Mouse (Mus musculus) neutrophil, adult 5-6 weeks (primary cell): Measurements from ENCODE around the gene Gpr180. TPM values are rescaled to one million over a fixed set of nuclear protein-coding genes. Genes with fewer than 3 reads are reported as not detected.
"Not testable (repeated sequence)": the region's sequence is repeated elsewhere in the genome, so short reads cannot be mapped to it uniquely, and the experiment has no call there.

ENCODE experiments used
- ATAC-seq: fragments of 151-379, 151-347 bp; 2 replicates; pipeline ENCODE4 v1.8.0; 2017; ENCODE audit warnings: mild to moderate bottlenecking, moderate TSS enrichment; ENCODE audit not compliant: insufficient number of reproducible peaks, poor library complexity, low FRiP score, severe bottlenecking; ENCODE audit errors: extremely low read depth
- total RNA-seq: library from RNA; stranded (forward); fragments of 200-1000 nt; gene quantifications from 2 replicates; pipeline ENCODE4 v1.2.3, GENCODE M21; 2017

Gpr180 gene
- total RNA-seq = 6.2 and 9.7 TPM in 2 replicates

DNA sequence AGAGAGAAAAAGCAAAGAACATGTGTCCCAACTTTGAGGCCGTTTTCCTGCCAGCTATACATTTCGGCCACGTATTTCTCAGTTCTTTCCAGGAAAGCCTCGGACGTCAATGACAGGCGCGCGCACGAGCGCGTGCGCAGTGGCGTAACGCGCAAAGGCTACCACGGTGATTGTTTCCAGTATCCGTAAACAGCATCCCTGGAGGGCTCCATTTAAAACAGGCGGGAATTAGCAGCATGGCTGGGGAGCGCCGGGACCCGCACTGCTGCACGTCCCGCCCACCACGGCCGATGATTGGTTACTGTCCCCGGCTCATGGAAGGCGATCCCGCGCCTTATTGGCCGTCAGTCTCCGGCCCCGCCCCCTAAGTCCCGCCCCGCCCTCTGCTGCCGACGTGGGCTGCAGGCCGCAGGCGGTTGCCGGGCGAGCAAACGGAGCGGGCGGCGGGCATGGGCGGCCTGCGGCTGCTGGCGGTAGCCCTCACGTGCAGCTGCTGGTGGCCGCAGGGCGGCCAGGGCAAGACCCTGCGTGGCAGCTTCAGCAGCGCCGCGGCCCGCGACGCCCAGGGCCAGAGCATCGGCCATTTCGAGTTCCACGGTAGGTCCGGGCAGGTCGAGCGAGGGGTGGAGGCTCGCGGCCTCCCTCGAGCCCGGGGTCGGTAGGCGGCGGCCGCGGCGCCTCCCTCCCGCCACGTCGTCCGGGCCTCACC lies at the start of gene Gpr180:
TSS of gene Gpr180 (plus strand) at position 415 of the 709 bp plus-strand sequence.
- peak; percentile 88 for ATAC-seq

GRCm38 (mm10) chr14:118088437-118089207 lies 48.3 kb upstream of the Gpr180 start:
- ATAC-seq = peak; percentile 53; the same call in 1 of the 2 replicates

DNA sequence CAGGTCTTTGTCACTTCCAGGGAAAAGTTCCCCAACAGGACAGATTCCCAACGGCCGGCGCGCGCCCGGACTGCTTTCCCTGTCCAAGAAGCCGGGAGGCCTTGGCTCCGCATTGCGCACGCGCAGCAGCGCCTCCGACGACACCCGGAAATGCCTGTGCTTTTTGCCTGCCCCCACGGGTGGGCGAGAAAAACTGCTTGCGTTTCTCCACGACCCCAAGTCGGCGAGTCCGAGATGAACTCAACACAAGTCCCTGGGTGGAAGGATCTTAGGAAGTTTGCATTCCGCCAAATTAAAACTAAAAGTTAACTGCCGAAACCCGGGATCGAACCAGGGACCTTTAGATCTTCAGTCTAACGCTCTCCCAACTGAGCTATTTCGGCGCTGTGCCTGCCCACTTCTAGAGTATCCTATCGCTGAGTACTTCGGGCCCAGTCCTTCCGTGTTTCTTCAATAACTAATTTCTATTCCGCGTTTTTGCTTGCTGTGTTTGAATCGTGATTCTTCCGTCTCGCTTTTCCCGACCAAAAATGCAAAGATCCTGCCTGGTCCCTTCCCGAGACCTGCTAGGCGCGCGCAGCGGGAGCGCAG lies 47.6 kb upstream of the Gpr180 start:
- ATAC-seq = peak; percentile 55

DNA sequence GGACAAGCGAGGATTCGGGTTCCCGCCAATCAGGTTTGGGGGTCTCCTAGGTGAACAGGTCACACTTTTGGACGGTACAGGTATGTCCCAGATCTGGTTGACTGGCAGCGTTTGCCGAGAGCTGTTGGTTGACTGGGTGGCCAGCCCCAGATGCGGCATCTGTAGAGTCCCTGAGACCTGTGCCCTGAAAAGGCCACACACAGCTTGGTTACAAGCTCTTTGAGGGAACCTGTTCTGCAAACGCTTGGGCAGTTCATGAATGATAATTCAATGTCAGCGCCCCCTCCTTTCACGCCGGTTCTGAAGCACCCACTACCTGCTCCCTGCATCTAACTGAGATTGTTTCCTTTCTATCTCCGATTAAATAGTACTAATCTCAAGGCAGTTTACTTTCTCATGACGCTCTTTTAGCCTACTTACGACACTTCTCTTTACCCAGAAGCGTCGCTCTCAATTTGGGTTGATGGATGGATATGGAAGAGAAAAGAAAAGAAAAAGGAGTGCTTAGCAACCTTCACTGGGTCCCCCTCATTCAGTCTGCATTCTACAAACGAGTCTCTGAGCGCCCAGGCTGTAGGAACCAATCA lies 47.1 kb upstream of the Gpr180 start:
- ATAC-seq = peak; percentile 18; the same call in 1 of the 2 replicates

DNA sequence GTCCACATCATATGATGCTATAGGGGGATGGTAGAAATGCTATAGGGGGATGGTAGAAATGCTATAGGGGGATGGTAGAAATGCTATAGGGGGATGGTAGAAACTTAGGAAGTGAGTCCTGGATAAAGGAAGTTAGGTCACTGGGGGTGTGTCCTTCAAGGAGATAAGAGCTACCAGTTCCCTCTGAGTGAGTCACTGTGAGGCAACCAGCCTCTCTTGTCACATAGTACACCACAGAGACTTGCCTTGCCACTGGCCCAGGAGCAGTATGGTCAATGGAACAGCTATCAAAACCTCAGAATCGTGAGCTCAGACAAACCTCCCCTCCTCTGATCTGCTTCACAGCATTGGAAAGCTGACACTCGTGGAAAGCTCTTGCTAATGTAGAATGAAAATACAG lies 38.7 kb upstream of the Gpr180 start:
- peak; percentile 88 for ATAC-seq

- ATAC-seq = peak; percentile 63; the same call in 1 of the 2 replicates
Measured at GRCm38 (mm10) chr14:118101227-118101990, 35.5 kb upstream of the Gpr180 start.

DNA sequence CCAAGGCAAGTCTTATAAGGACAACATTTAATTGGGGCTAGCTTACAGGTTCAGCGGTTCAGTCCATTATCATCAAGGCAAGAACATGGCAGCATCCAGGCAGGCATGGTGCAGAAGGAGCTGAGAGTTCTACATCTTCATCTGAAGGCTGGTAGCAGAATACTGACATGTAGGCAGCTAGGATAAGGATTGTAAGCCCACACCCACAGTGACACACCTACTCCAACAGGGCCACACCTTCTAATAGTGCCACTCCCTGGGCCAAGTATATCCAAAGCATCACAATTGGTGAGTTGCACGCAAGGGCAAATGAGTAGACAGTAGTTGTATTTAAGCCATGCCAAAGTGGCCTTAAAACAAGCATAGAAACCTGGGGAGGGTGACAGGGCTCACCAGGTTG lies 29.5 kb upstream of the Gpr180 start:
- not testable (repeated sequence) for ATAC-seq

- ATAC-seq = no peak
Measured at GRCm38 (mm10) chr14:118113116-118113515, 23.8 kb upstream of the Gpr180 start.

- no peak for ATAC-seq
Measured at GRCm38 (mm10) chr14:118124129-118124528, 12.8 kb upstream of the Gpr180 start.

- no peak for ATAC-seq
Measured at GRCm38 (mm10) chr14:118124771-118125170, 12.2 kb upstream of the Gpr180 start.

- no peak for ATAC-seq
Measured at GRCm38 (mm10) chr14:118126301-118126700, 10.7 kb upstream of the Gpr180 start.

DNA sequence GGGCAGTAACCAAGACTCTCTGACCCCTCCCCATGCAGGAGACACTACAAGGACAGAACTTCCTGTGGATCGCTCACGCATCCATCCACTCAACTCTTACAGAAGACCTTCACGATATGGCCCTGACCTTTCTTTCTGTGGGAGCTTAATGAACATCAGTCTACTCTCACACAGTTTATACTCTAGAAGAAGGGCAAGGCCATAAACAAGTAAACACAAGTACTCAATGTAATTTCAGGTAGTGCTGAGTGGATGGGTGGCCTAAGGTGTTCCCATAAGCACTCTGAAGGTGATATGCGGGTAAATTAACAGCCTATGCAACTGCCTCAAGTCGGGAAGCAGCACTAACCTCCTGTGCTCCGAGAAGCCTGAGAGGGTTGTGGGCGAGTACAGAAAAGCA lies 5.5 kb upstream of the Gpr180 start:
- no peak for ATAC-seq

DNA sequence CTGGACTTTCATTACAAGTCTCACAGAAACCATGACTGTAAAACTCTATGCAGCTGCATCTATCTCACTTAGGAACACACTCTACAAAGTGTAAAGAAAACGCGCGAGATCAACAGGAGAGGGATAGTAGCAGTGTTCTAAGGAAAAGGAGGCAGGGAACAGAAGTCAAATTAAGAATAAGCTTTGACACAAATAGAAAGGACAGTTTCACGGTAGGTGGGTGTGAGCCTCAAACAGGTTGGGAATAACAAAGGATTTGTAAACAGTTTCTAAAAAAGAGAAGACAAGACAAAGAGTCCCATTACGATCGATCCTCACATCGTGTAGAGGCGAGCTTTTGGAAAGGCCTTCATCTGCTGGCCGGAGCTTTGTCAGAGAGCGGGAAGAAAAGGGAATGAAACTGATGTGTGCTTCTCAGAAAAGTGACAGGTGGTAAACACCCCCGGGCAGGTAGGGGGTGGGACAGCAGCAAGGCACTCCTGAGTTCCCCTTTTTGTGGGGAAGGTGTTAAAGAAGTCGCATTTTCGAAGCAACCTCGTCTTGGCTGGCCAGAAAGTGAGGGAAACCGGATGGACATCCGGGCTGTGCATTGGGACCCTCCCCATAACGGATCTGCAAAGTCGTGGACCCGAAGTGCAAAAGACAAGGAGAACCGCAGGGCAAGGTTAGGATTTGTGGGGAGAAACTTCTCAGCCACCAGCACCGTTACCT lies 4.9 kb upstream of the Gpr180 start:
- peak; percentile 11; the same call in 1 of the 2 replicates for ATAC-seq

- peak; percentile 88 for ATAC-seq
Measured at GRCm38 (mm10) chr14:118132642-118132977, 4.3 kb upstream of the Gpr180 start, which contains the start of gene Tgds. TSS of gene Tgds (minus strand) at chr14:118132755.

GRCm38 (mm10) chr14:118137487-118137886 lies 529 bp downstream of the Gpr180 start:
- ATAC-seq = no peak

GRCm38 (mm10) chr14:118142283-118142682 lies 5.3 kb downstream of the Gpr180 start:
- ATAC-seq = no peak

GRCm38 (mm10) chr14:118148046-118148445 lies 11.1 kb downstream of the Gpr180 start:
- no peak for ATAC-seq

DNA sequence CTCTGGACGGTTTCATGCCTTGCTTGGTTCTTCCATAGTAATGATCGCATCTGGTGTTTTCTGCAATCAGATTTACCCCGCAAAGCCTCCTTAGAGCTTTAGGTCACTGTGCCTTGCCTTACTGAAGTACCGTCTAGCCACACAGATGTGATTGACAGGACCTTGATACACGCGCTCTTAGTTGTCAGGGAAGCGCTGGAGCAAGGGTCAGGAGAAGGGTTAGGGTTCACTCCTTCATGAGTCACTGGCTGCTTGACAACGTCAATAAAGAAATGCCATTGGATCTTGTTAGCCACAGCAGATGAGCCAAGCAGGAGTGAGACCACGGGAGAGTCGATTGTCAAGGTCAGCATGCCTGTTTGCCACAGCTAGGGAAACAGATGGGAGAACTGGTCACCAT lies 11.6 kb downstream of the Gpr180 start:
- no peak for ATAC-seq
